Mouse (Mus musculus): Measurements from ENCODE around the gene Tmem185b. TPM values are rescaled to one million over a fixed set of nuclear protein-coding genes. Genes with fewer than 3 reads are reported as not detected.
A peak's percentile ranks its signal among the peaks of the same experiment; 100 is the strongest.

Tmem185b gene
- polyA plus RNA-seq, 1 experiment from 2014 or later = 25.6 TPM

GRCm38 (mm10) chr1:119497346-119498004 lies 28.5 kb upstream of the Tmem185b start:
- no peaks in the 10 kb centered on the region for H3K27me3 ChIP-seq (ENCODE audit: control insufficient read depth, insufficient read depth, low read length)
- ATAC-seq (replicated peaks; ENCODE audit: insufficient number of reproducible peaks, low FRiP score, low TSS enrichment, low read depth) (no peak), DNase-seq (ENCODE audit: low spot score) (no peak)

GRCm38 (mm10) chr1:119498536-119499231 lies 27.3 kb upstream of the Tmem185b start:
- ATAC-seq (replicated peaks; ENCODE audit: insufficient number of reproducible peaks, low FRiP score, low TSS enrichment, low read depth) (no peak), DNase-seq (ENCODE audit: low spot score) (no peak)
- Histone ChIP-seq H3K4me2 (ENCODE audit: low read depth, low read length) (no peak overlapping the region), H3K4me3 (ENCODE audit: low read depth, low read length) (no peak overlapping the region), H3K9me3 (replicated peaks; ENCODE audit: control insufficient read depth, low read length) (no peaks in the 10 kb centered on the region), H3K9ac (replicated peaks; ENCODE audit: low read length) (no peak overlapping the region), H3K27me3 (ENCODE audit: control insufficient read depth, insufficient read depth, low read length) (no peaks in the 10 kb centered on the region), H3K27ac (replicated peaks; ENCODE audit: low read depth, low read length) (no peak overlapping the region), H3K4me1 (ENCODE audit: control insufficient read depth, insufficient read depth, low read length) (no peaks in the 10 kb centered on the region; the same call in none of the 2 replicates), H3K36me3 (replicated peaks; ENCODE audit: control insufficient read depth, insufficient read depth, low read depth, low read length) (no peaks in the 10 kb centered on the region)
- 85% methylated on average over 9 of the region's 9 CpGs for WGBS

More at GRCm38 (mm10) chr1:119497346-119498004, 28.5 kb upstream of the Tmem185b start:
- H3K4me2 ChIP-seq (ENCODE audit: low read depth, low read length) = no peak overlapping the region
- no peak overlapping the region for H3K9ac ChIP-seq (replicated peaks; ENCODE audit: low read length)
- 75% methylated on average over 5 of the region's 5 CpGs for WGBS
- H3K9me3 ChIP-seq (replicated peaks; ENCODE audit: control insufficient read depth, low read length) = no peaks in the 10 kb centered on the region
- no peak overlapping the region for H3K4me3 ChIP-seq (ENCODE audit: low read depth, low read length)
- H3K27ac ChIP-seq (replicated peaks; ENCODE audit: low read depth, low read length) = no peak overlapping the region
- H3K4me1 ChIP-seq (ENCODE audit: control insufficient read depth, insufficient read depth, low read length) = no peaks in the 10 kb centered on the region
- H3K36me3 ChIP-seq (replicated peaks; ENCODE audit: control insufficient read depth, insufficient read depth, low read depth, low read length) = no peaks in the 10 kb centered on the region

- no peaks in the 10 kb centered on the region for H3K9me3 ChIP-seq (replicated peaks; ENCODE audit: control insufficient read depth, low read length)
- no peak overlapping the region for H3K4me2 ChIP-seq (ENCODE audit: low read depth, low read length)
- no peaks in the 10 kb centered on the region; the same call in none of the 2 replicates for H3K4me1 ChIP-seq (ENCODE audit: control insufficient read depth, insufficient read depth, low read length)
- no peaks in the 10 kb centered on the region for H3K27me3 ChIP-seq (ENCODE audit: control insufficient read depth, insufficient read depth, low read length)
- H3K36me3 ChIP-seq (replicated peaks; ENCODE audit: control insufficient read depth, insufficient read depth, low read depth, low read length) = no peaks in the 10 kb centered on the region
- ATAC-seq (replicated peaks; ENCODE audit: insufficient number of reproducible peaks, low FRiP score, low TSS enrichment, low read depth) (no peak), DNase-seq (ENCODE audit: low spot score) (no peak)
- no peak overlapping the region for H3K4me3 ChIP-seq (ENCODE audit: low read depth, low read length)
- no peak overlapping the region for H3K27ac ChIP-seq (replicated peaks; ENCODE audit: low read depth, low read length)
- H3K9ac ChIP-seq (replicated peaks; ENCODE audit: low read length) = no peak overlapping the region
- WGBS = 90% methylated on average over 10 of the region's 10 CpGs
Measured at GRCm38 (mm10) chr1:119499456-119499855, 26.5 kb upstream of the Tmem185b start.

GRCm38 (mm10) chr1:119501881-119502280 lies 24.1 kb upstream of the Tmem185b start:
- Histone ChIP-seq H3K9ac (replicated peaks; ENCODE audit: low read length) (no peak overlapping the region), H3K4me2 (ENCODE audit: low read depth, low read length) (no peak overlapping the region), H3K4me1 (ENCODE audit: control insufficient read depth, insufficient read depth, low read length) (no peaks in the 10 kb centered on the region; the same call in none of the 2 replicates), H3K4me3 (ENCODE audit: low read depth, low read length) (no peak overlapping the region), H3K27ac (replicated peaks; ENCODE audit: low read depth, low read length) (no peak overlapping the region), H3K27me3 (ENCODE audit: control insufficient read depth, insufficient read depth, low read length) (no peaks in the 10 kb centered on the region), H3K36me3 (replicated peaks; ENCODE audit: control insufficient read depth, insufficient read depth, low read depth, low read length) (no peaks in the 10 kb centered on the region), H3K9me3 (replicated peaks; ENCODE audit: control insufficient read depth, low read length) (no peaks in the 10 kb centered on the region)
- DNase-seq (ENCODE audit: low spot score) (no peak), ATAC-seq (replicated peaks; ENCODE audit: insufficient number of reproducible peaks, low FRiP score, low TSS enrichment, low read depth) (no peak)
- WGBS = 78% methylated on average over 8 of the region's 8 CpGs

- no peak overlapping the region for H3K4me3 ChIP-seq (ENCODE audit: low read depth, low read length)
- WGBS = 91% methylated on average over 11 of the region's 11 CpGs
- H3K9me3 ChIP-seq (replicated peaks; ENCODE audit: control insufficient read depth, low read length) = no peaks in the 10 kb centered on the region
- no peaks in the 10 kb centered on the region; the same call in none of the 2 replicates for H3K4me1 ChIP-seq (ENCODE audit: control insufficient read depth, insufficient read depth, low read length)
- ATAC-seq (replicated peaks; ENCODE audit: insufficient number of reproducible peaks, low FRiP score, low TSS enrichment, low read depth) (no peak), DNase-seq (ENCODE audit: low spot score) (no peak)
- no peak overlapping the region for H3K27ac ChIP-seq (replicated peaks; ENCODE audit: low read depth, low read length)
- no peak overlapping the region; the same call in 1 of the 2 replicates for H3K4me2 ChIP-seq (ENCODE audit: low read depth, low read length)
- no peak overlapping the region for H3K9ac ChIP-seq (replicated peaks; ENCODE audit: low read length)
- no peaks in the 10 kb centered on the region for H3K36me3 ChIP-seq (replicated peaks; ENCODE audit: control insufficient read depth, insufficient read depth, low read depth, low read length)
- H3K27me3 ChIP-seq (ENCODE audit: control insufficient read depth, insufficient read depth, low read length) = no peaks in the 10 kb centered on the region
Measured at GRCm38 (mm10) chr1:119502729-119503128, 23.2 kb upstream of the Tmem185b start.

- peak overlapping the region; percentile 69 for H3K4me3 ChIP-seq (ENCODE audit: low read depth, low read length)
Measured at GRCm38 (mm10) chr1:119503181-119503580, 22.8 kb upstream of the Tmem185b start.

GRCm38 (mm10) chr1:119503808-119504207 lies 22.2 kb upstream of the Tmem185b start:
- 0 out of 2 replicates have a peak overlapping the region, but pooled peaks have one; percentile 13 for H3K27ac ChIP-seq (replicated peaks; ENCODE audit: low read depth, low read length)
- no peaks in the 10 kb centered on the region; the same call in none of the 2 replicates for H3K4me1 ChIP-seq (ENCODE audit: control insufficient read depth, insufficient read depth, low read length)
- no peaks in the 10 kb centered on the region for H3K36me3 ChIP-seq (replicated peaks; ENCODE audit: control insufficient read depth, insufficient read depth, low read depth, low read length)
- H3K9ac ChIP-seq (replicated peaks; ENCODE audit: low read length) = peak overlapping the region; percentile 70
- 19% methylated on average over 5 of the region's 5 CpGs for WGBS
- no peak for DNase-seq (ENCODE audit: low spot score)
- H3K4me2 ChIP-seq (ENCODE audit: low read depth, low read length) = peak overlapping the region; percentile 76
- ATAC-seq (replicated peaks; ENCODE audit: insufficient number of reproducible peaks, low FRiP score, low TSS enrichment, low read depth) = no peak
- H3K9me3 ChIP-seq (replicated peaks; ENCODE audit: control insufficient read depth, low read length) = no peaks in the 10 kb centered on the region
- H3K27me3 ChIP-seq (ENCODE audit: control insufficient read depth, insufficient read depth, low read length) = no peaks in the 10 kb centered on the region
- H3K4me3 ChIP-seq (ENCODE audit: low read depth, low read length) = peak overlapping the region; percentile 69

More at GRCm38 (mm10) chr1:119503181-119503580, 22.8 kb upstream of the Tmem185b start:
- DNase-seq (ENCODE audit: low spot score) (no peak), ATAC-seq (replicated peaks; ENCODE audit: insufficient number of reproducible peaks, low FRiP score, low TSS enrichment, low read depth) (no peak)
- H3K27me3 ChIP-seq (ENCODE audit: control insufficient read depth, insufficient read depth, low read length) = no peaks in the 10 kb centered on the region
- H3K9me3 ChIP-seq (replicated peaks; ENCODE audit: control insufficient read depth, low read length) = no peaks in the 10 kb centered on the region
- peak overlapping the region; percentile 19 for H3K4me2 ChIP-seq (ENCODE audit: low read depth, low read length)
- no peaks in the 10 kb centered on the region for H3K36me3 ChIP-seq (replicated peaks; ENCODE audit: control insufficient read depth, insufficient read depth, low read depth, low read length)
- no peaks in the 10 kb centered on the region; the same call in none of the 2 replicates for H3K4me1 ChIP-seq (ENCODE audit: control insufficient read depth, insufficient read depth, low read length)
- WGBS = 86% methylated on average over 3 of the region's 3 CpGs
- no peak overlapping the region for H3K9ac ChIP-seq (replicated peaks; ENCODE audit: low read length)
- no peak overlapping the region for H3K27ac ChIP-seq (replicated peaks; ENCODE audit: low read depth, low read length)

Data from embryonic facial prominence, embryonic 11.5 days (tissue).